Mouse (Mus musculus) gastrocnemius, postnatal 36 days (tissue): ENCODE results near the gene A430005L14Rik. TPM values are rescaled to one million over a fixed set of nuclear protein-coding genes. Genes with fewer than 3 reads are reported as not detected.

Experiments used
- DNase-seq, 2 experiments: peaks; one replicate each; pipeline ENCODE4 v3.0.0; 2022
- intact Hi-C: fragments of 180-260 bp; cut with DNase I; formaldehyde crosslinking; loops from one replicate; pipeline ENCODE4 v1.15.1; 2025
- total RNA-seq, 2 experiments: library from RNA; stranded (reverse); gene quantifications; 2 replicates each; pipeline ENCODE4 v1.2.3; 2021

A430005L14Rik gene
- total RNA-seq, 2 experiments from 2014 or later = 10.5 to 14.3 TPM

DNA sequence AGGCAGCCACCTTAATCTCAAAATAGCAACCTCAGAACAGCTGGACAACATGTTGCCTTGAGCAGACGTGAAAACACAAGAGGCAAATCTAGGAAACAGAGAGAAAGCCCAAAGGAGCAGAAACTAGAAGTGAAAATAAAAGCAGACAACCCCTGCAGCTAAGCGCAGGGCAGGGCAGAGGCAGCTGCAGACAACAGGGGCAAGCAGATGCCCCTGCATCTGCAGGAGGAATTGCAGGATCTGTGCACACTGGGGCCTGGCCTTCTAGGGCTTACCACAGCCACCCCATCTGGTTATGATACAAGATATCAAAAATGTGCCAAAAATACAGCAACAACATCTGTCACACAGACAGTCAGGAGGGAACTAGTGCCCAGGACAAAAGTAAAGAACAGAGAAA is 10.5 kb downstream of the A430005L14Rik start:
- intact Hi-C loops = no loop called here
- DNase-seq = no peak

DNA sequence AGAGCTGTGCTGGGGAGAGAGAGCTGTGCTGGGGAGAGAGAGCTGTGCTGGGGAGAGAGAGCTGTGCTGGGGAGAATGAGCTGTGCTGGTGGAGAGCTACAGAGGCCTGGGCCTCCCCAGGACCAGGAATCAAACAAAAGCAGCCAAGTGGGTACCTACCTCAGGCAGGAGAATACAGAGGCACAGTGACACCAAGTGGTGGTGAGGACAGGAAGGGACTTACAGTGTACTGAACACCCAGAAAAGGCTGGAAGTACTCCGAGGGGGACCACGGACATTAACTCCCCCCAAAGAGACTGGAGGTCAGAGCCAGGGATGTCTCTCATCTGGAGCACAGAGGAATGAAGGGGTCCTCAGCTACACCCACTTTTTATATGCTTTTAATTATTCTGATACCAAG is 11.0 kb downstream of the A430005L14Rik start:
- DNase-seq = no peak
- intact Hi-C loops = no loop called here

GRCm38 (mm10) chr4:153974431-153975291 is 17.6 kb downstream of the A430005L14Rik start, which contains the start of the genes Dffb and Cep104:
Gene Dffb, minus strand, starts transcription at chr4:153975126.
Gene Cep104, plus strand, starts transcription at chr4:153975194.
- intact Hi-C loops = no loop called here
- peak; percentile 91 to 95 for DNase-seq

GRCm38 (mm10) chr4:153975292-153975662 is 18.2 kb downstream of the A430005L14Rik start:
- no peak for DNase-seq
- intact Hi-C loops = no loop called here

GRCm38 (mm10) chr4:153975768-153976167 is 18.7 kb downstream of the A430005L14Rik start:
- intact Hi-C loops = loop anchor here (2.0 kb wide), 1 partner anchor 35 kb away; the partner anchor contains the start of gene Lrrc47
- no peak for DNase-seq

DNA sequence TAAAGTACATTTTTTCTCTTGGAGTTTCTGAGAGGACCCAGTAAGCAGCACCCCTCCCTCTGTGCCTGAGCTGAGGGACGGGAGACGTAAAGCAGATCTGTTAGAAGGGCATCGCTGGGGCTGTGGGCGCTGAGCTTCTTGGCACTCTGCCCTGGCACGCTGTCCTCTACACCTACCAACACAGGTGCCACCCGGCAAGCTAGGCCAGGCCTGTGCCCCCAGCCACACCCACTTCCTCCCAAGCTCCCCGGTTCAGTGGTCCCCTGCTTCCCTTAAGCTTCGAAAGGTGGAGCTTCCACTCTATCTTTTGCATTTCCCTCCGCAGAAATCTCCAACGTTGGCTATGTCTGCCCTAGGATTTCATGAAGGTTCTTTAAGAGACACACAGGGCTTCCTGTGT is 22.2 kb downstream of the A430005L14Rik start:
- intact Hi-C loops = loop anchor here (2.0 kb wide), 1 partner anchor 26 kb away; no protein-coding TSS in a partner anchor

DNA sequence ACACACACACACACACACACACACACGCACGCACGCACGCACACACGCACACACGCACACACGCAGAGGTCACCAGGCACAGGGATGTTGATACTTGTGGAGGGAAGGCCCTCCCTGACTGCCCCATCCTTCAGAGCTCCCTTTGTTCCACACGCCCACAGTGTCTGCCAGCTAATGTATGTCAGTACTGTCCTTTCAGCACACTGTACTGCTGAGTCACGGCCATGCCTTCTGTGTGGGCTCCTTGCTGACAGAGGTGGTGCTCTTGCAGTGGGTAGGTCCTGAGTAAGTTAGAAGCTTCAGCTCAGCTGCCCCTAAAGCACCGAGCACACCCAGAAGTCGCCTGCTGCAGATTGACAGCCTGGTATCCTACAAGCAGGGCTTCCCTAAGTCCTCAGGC is 23.4 kb downstream of the A430005L14Rik start:
- no peak for DNase-seq
- intact Hi-C loops = no loop called here

More for the DNA sequence above, 22.2 kb downstream of the A430005L14Rik start:
- DNase-seq = no peak

DNA sequence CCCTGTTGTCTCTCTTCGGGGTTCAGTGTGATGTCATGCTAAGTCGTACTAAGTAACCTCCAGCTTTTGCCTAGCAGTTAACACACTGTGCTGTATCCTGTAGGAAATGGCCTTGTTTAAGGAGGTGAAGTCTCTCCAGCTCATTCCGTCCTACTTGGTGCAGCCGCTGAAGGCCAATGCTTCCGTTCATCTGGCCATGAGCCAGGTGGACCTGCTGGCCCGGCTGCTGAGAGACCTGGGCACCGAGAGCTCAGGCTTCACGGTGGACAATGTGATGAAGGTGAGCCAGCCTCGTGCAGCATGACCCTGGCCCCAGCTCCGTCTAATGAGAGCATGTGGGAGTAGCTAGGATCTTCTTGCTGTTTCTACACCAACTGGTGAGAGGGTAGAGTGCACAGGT is 35.7 kb downstream of the A430005L14Rik start:
- intact Hi-C loops = no loop called here

DNA sequence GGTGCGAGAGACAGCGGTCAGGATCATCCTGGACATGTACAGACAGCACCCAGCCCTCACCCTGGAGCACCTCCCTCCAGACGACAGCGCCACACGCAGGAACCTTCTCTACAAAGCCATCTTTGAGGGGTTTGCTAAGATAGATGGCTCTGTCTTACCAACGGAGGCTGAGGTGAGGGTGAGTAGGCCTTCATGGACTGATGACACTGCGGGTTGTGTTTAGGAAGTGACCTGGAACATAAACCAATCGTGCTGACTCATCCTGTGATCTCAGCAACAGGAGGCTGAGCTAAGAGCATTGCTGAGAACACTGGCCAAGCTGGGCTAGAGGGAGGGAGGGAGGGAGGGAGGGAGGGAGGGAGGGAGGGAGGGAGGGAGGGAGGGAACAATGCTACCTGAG is 36.5 kb downstream of the A430005L14Rik start:
- no peak for DNase-seq
- intact Hi-C loops = no loop called here

More for the DNA sequence above, 35.7 kb downstream of the A430005L14Rik start:
- DNase-seq = no peak

DNA sequence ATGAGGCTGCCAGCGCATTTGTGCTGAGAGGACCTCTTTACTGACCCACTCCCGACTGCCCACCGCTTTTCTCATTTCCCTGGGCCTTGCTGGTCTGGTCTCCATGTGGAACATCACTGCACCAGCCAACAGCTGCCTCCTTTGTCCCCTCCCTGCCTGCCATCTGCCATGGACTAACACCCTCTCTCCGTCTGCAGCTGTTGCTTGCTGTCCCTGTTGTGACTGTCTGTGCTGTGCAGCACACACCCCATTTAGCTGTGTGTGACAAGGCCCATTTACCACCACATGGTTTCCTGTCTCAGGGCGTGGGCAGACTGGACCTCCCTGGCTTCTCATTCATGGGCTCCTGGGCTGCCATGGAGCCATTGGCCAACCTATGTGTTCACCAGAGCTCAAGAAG is 48.5 kb downstream of the A430005L14Rik start:
- intact Hi-C loops = loop anchor here (2.0 kb wide), 1 partner anchor 27 kb away; no protein-coding TSS in a partner anchor
- no peak for DNase-seq

GRCm38 (mm10) chr4:154006264-154006663 is 49.2 kb downstream of the A430005L14Rik start:
- intact Hi-C loops = no loop called here
- no peak for DNase-seq

DNA sequence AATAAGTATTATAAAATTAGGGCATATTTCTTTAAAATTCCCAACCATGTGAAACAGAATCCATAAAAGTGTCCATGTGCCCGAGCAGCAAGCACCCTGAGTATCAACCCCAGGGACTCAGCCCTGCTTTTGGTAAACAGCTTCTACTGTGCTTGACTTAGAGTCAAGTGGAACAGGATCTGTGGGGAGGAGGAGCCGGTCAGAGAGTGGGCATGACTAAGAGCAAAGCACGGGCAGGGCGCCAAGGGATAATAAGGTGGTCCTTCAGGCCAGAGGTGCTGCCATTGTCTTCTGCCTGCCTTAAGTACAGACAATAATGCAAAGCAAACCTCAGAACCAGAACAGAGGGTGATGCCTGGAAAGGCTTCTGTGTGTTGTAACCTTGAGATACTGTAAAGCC is 50.7 kb downstream of the A430005L14Rik start:
- intact Hi-C loops = no loop called here
- no peak for DNase-seq

DNA sequence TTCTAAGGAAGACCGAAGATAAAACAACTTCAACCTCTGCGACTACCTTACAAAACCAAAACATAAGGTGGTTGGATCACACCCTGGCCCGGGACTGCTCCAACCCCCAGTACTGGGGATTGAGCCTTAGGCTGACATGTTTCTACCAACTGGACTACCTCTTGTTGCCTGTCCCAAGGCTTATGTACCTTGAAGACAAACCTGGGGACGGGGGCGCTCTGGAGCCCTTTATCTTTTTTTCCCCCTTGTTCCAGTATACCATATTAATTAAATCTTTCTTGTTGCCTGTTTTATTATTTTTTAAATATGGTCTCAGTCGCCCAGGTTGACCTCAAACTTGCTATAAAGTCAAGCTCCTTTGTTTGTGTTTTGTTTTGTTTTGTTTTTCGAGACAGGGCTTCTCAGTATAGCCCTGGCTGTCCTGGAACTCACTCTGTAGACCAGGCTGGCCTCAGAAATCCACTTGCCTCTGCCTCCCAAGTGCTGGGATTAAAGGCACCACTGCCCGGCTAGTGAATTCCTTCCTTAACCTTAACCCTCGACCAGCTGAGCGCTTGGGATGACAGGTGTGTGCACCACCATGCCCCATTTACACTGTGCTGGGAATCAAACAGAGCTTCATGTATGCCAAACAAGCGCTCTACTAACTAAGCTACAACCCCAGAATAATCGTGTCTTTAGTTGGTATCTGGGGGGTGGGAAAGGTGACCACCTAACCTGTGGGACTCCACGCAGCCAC is 54.0 kb downstream of the A430005L14Rik start:
- intact Hi-C loops = loop anchor here (2.0 to 5.0 kb wide), 2 partner anchors 34 to 54 kb away; partner anchors contain the start of gene A430005L14Rik
- DNase-seq = no peak

Other genes starting within 250 kb of the A430005L14Rik start
- 1 to 10 TPM; 1.3 to 1.8 TPM for gene Dffb, start 17.9 kb downstream of the A430005L14Rik start, total RNA-seq
- 10 to 100 TPM; 23.0 to 24.0 TPM for gene Cep104, start 18.0 kb downstream of the A430005L14Rik start, total RNA-seq
- gene Lrrc47, start 54.5 kb downstream of the A430005L14Rik start, total RNA-seq = 10 to 100 TPM; 20.4 to 20.9 TPM
- 1 to 10 TPM; 2.0 to 2.6 TPM for gene Smim1, start 69.0 kb downstream of the A430005L14Rik start, total RNA-seq
- not detected for gene Ccdc27, start 85.4 kb downstream of the A430005L14Rik start, total RNA-seq
- gene Trp73, start 183.0 kb downstream of the A430005L14Rik start, total RNA-seq = not detected
- gene Wrap73, start 185.1 kb downstream of the A430005L14Rik start, total RNA-seq = 1 to 10 TPM; 7.0 to 8.7 TPM
- 10 to 100 TPM; 82.7 to 82.8 TPM for gene Tprgl, start 203.4 kb downstream of the A430005L14Rik start, total RNA-seq
- gene Megf6, start 213.5 kb downstream of the A430005L14Rik start, total RNA-seq = under 1 TPM; 0.54 TPM